Mouse (Mus musculus) lung, embryonic 16.5 days (tissue): ENCODE results near the gene Lats1. TPM values are rescaled to one million over a fixed set of nuclear protein-coding genes. Genes with fewer than 3 reads are reported as not detected.
"Not testable (repeated sequence)": the region's sequence is repeated elsewhere in the genome, so short reads cannot be mapped to it uniquely, and the experiment has no call there.

Experiments
- ATAC-seq: fragments of 200-750 bp; cut with Nextera tagmentation; 2 replicates; pipeline ENCODE4 v1.8.0; 2017; ENCODE audit warnings: low read depth, mild to moderate bottlenecking, moderate library complexity
- H3K27ac ChIP-seq: fragments of 300-500 bp; sonication (generic); 2 replicates; pipeline ENCODE4 v1.5.1; 2014; ENCODE audit warnings: mild to moderate bottlenecking, control low read depth, low read length
- H3K27me3 ChIP-seq: fragments of 300-500 bp; sonication (generic); 2 replicates; pipeline ENCODE4 v1.6.1; 2014; ENCODE audit warnings: low read depth, low read length, mixed read lengths; ENCODE audit not compliant: control insufficient read depth, insufficient read depth
- H3K36me3 ChIP-seq: fragments of 300-500 bp; sonication (generic); 2 replicates; pipeline ENCODE4 v1.6.1; 2014; ENCODE audit warnings: low read length; ENCODE audit not compliant: control insufficient read depth, insufficient read depth
- H3K4me1 ChIP-seq: fragments of 300-500 bp; sonication (generic); replicated peaks from 2 replicates; pipeline ENCODE4 v1.6.1; 2014; ENCODE audit warnings: low read length, mixed read lengths; ENCODE audit not compliant: control insufficient read depth, insufficient read depth
- H3K4me2 ChIP-seq: fragments of 300-500 bp; sonication (generic); 2 replicates; pipeline ENCODE4 v1.6.1; 2014; ENCODE audit warnings: low read depth, low read length, control low read depth
- H3K4me3 ChIP-seq: fragments of 300-500 bp; sonication (generic); 2 replicates; pipeline ENCODE4 v1.5.1; 2014; ENCODE audit warnings: mild to moderate bottlenecking, low read length, control low read depth
- H3K9ac ChIP-seq: fragments of 300-500 bp; sonication (generic); 2 replicates; pipeline ENCODE4 v1.6.1; 2014; ENCODE audit warnings: low read length, control low read depth
- H3K9me3 ChIP-seq: fragments of 300-500 bp; sonication (generic); 2 replicates; pipeline ENCODE4 v1.6.1; 2016; ENCODE audit warnings: low read length; ENCODE audit not compliant: control insufficient read depth
- WGBS: fragments of 180-500 bp; shearing (Covaris S2); extraction: QIAGEN DNeasy Blood & Tissue Kit; methylation state at CpG from one replicate; pipeline ENCODE4 v1.1.7; 2014; 5-methylcytosine and 5-hydroxymethylcytosine counted together
- polyA plus RNA-seq: library from polyadenylated mRNA; unstranded; fragments of >200 nt; fragmentation: Nextera tagmentation; extraction: Ambion mirVana; gene quantifications from 2 replicates; pipeline ENCODE4 v1.2.1, GENCODE M21; 2015

Gene Lats1
- polyA plus RNA-seq, 1 experiment from 2014 or later, result 8.0 TPM

DNA sequence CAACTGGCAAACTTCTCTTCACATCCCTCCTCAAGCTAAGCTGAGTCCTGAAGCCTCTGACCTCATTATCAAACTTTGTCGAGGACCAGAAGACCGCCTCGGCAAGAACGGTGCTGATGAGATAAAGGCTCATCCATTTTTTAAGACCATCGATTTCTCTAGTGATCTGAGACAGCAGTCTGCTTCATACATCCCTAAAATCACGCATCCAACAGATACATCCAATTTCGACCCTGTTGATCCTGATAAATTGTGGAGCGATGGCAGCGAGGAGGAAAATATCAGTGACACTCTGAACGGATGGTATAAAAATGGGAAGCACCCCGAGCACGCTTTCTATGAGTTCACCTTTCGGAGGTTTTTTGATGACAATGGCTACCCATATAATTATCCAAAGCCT, 31.5 kb downstream of the Lats1 start:
- ATAC-seq, result no peak
- Histone ChIP-seq H3K9ac (no peak overlapping the region), H3K9me3 (no peaks in the 10 kb centered on the region), H3K27me3 (no peaks in the 10 kb centered on the region), H3K27ac (no peak overlapping the region), H3K4me3 (no peak overlapping the region), H3K36me3 (peaks cover 29% of the 10 kb centered on the region), H3K4me2 (no peak overlapping the region), H3K4me1 (no peaks in the 10 kb centered on the region)
- 89% methylated on average over 13 of the region's 13 CpGs for WGBS

DNA sequence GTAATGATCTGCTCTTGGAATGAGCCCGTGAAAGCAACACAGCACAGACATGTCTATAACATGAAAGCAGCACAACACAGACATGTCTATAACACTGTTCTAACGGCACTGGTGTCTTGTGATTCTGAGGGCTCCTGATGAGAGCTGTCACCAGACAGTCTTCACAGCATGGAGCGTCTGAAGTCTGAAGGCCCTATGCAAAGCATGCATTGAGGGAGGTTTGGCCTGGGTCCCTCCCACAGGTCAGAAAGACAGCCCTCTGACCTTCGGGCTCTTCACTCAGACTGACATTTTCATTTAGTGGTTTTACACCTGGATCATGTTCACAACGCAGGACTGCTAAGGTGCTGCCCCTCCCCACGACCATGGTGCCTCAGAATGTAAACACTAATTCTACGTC, 34.0 kb downstream of the Lats1 start:
- no peaks in the 10 kb centered on the region for H3K4me1 ChIP-seq
- no peak overlapping the region for H3K4me3 ChIP-seq
- H3K9me3 ChIP-seq, result no peaks in the 10 kb centered on the region
- H3K9ac ChIP-seq, result no peak overlapping the region
- ATAC-seq, result no peak
- H3K4me2 ChIP-seq, result no peak overlapping the region
- WGBS, result 69% methylated on average over 7 of the region's 7 CpGs
- H3K36me3 ChIP-seq, result peaks cover 19% of the 10 kb centered on the region
- no peak overlapping the region for H3K27ac ChIP-seq
- no peaks in the 10 kb centered on the region for H3K27me3 ChIP-seq

DNA sequence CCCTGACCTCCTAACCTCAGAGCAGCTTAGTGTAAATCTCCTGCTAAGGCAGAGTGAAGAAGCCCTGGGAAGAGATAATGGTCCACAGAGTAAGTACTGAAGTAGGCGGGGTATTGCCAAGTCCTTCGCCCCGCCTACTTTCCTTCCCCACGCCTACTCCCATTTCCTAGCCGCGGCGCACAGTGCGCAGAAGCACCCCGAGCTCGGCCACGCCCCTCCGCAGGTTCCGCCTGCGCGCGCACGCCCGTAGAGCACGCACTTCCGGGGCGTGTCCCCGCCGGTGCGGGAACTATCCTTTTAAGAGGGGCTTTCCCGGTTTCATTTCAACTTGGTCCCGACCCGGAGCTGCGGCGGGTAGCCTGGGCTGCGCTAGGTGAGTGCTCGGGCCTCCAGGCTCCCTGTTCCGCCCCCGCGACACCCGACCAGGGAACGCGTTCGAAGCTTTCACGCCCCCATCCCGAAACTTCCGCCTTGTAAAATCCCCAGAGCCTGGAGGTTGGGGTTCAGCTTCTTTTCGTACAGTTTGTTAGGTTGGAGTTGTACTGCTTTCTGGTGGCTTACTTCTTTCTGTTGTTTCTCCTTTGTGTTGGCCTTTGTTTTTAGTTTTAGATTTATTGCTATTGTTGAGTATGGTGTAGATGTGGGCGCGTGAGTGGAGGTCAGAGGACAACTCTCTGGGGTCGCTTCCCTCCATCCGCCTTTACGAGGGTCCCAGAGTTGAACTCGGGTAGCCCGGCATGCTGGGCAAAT, 44.9 kb downstream of the Lats1 start, which contains the start of gene Katna1:
TSS of gene Katna1 (plus strand) at position 250 of the 750 bp plus-strand sequence.
- peak within 1 kb of the TSS; percentile 77 for H3K4me2 ChIP-seq
- WGBS, result under 1% methylated on average over 49 of the region's 49 CpGs
- ATAC-seq, result peak; percentile 99

DNA sequence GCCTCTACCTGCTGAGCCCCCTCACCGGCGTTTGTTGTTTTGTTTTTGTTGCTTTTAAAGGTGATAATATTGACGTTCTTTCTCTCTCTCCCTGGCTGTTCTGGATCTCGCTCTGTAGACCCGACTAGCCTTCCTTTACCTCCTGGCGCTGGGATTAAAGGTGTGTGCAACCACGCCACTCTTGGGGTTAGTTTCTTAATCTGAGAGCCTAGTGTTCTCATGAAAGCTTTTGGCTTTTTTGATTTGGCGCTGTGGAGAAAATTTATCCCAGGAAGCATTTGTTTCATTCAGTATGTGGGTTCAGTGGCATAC, 45.4 kb downstream of the Lats1 start:
- Histone ChIP-seq H3K27ac (no peak overlapping the region; the same call in 1 of the 2 replicates), H3K9ac (peak overlapping the region; percentile 72), H3K4me2 (peak overlapping the region; percentile 77), H3K27me3 (no peaks in the 10 kb centered on the region), H3K4me3 (peak overlapping the region; percentile 68), H3K9me3 (no peaks in the 10 kb centered on the region), H3K36me3 (no peaks in the 10 kb centered on the region), H3K4me1 (peaks cover 2% of the 10 kb centered on the region; the same call in 1 of the 2 replicates)
- WGBS, result 0% methylated on average over 8 of the region's 8 CpGs
- no peak for ATAC-seq

More for the DNA sequence above, 44.9 kb downstream of the Lats1 start, which contains the start of gene Katna1:
- Histone ChIP-seq H3K9me3 (no peaks in the 10 kb centered on the region), H3K36me3 (no peaks in the 10 kb centered on the region), H3K9ac (peak within 1 kb of the TSS; percentile 72), H3K4me1 (peaks cover 2% of the 10 kb centered on the region; the same call in 1 of the 2 replicates), H3K27me3 (no peaks in the 10 kb centered on the region), H3K27ac (peak within 1 kb of the TSS; percentile 31), H3K4me3 (peak within 1 kb of the TSS; percentile 68)

DNA sequence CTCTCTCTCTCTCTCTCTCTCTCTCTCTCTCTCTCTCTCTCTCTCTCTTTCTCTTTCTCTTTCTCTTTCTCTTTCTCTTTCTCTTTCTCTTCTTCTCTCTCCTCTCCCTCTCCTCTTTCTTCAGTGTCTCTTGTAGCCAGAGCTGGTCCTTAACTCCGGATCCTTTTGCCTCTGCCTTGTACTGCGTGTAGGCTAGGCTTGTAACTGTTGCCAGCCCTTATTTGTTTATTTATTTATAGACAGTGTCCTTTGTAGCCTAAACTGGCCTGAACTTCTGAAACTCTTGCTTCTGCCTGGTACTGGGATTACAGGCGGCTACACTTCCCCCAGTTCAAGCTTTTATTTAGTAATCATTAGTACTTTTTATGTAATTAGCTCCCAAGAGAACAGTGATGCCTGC, 46.0 kb downstream of the Lats1 start:
- H3K9ac ChIP-seq, result peak overlapping the region; percentile 50; the same call in 1 of the 2 replicates
- peaks cover 2% of the 10 kb centered on the region; the same call in 1 of the 2 replicates for H3K4me1 ChIP-seq
- peak overlapping the region; percentile 68 for H3K4me3 ChIP-seq
- H3K4me2 ChIP-seq, result peak overlapping the region; percentile 77
- no peak overlapping the region for H3K27ac ChIP-seq
- no peaks in the 10 kb centered on the region for H3K27me3 ChIP-seq
- no peak for ATAC-seq
- no peaks in the 10 kb centered on the region for H3K36me3 ChIP-seq
- no peaks in the 10 kb centered on the region for H3K9me3 ChIP-seq
- 15% methylated on average over 3 of the region's 3 CpGs for WGBS

DNA sequence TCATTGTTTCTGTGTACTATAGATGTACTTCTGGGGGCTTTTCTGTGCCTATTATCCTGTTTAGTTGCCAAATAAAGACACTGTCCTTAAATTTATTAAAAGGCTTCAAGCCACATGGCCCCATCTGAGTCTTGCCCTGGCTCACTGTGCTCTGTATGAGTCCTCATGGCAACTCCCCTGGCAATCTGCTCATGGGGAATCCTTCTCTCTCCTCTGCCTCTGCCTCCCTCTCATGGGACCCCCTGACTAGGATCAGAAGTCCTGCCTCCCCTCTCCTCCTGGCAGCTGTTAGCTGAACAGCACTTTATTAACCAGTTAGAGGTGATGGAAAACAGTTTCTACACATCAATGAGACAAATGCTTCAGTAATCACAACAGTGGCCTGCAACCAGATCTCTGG, 50.6 kb downstream of the Lats1 start:
- Histone ChIP-seq H3K27me3 (no peaks in the 10 kb centered on the region), H3K9me3 (no peaks in the 10 kb centered on the region), H3K4me1 (peaks cover 3% of the 10 kb centered on the region; the same call in 1 of the 2 replicates), H3K4me2 (no peak overlapping the region), H3K27ac (no peak overlapping the region), H3K4me3 (no peak overlapping the region), H3K9ac (no peak overlapping the region), H3K36me3 (no peaks in the 10 kb centered on the region)
- ATAC-seq, result no peak

DNA sequence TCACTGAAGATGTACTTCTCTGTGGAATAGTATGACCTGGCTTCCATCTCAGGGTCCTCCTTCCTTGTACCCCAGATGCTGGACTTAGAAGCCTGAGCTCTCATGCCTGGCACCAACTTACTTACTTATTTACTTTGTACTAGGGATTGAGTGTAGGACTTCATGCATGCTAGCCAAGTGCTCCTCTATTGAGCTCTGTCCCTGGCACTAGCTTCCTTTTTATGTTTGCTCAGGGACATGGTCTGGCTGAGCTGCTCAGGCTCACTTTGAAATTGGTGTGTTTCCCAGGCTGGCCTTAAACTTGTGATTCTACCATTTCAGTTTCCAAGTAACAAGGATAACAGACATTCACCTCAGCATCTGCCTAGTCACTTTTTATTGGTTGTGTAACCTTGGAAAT, 56.1 kb downstream of the Lats1 start:
- no peak overlapping the region for H3K4me3 ChIP-seq
- H3K4me2 ChIP-seq, result no peak overlapping the region
- no peak overlapping the region for H3K27ac ChIP-seq
- no peaks in the 10 kb centered on the region for H3K9me3 ChIP-seq
- H3K27me3 ChIP-seq, result no peaks in the 10 kb centered on the region
- ATAC-seq, result peak; percentile 71; the same call in 1 of the 2 replicates
- H3K4me1 ChIP-seq, result peaks cover 8% of the 10 kb centered on the region; the same call in 1 of the 2 replicates
- H3K36me3 ChIP-seq, result peaks cover 3% of the 10 kb centered on the region; the same call in 1 of the 2 replicates
- H3K9ac ChIP-seq, result no peak overlapping the region

DNA sequence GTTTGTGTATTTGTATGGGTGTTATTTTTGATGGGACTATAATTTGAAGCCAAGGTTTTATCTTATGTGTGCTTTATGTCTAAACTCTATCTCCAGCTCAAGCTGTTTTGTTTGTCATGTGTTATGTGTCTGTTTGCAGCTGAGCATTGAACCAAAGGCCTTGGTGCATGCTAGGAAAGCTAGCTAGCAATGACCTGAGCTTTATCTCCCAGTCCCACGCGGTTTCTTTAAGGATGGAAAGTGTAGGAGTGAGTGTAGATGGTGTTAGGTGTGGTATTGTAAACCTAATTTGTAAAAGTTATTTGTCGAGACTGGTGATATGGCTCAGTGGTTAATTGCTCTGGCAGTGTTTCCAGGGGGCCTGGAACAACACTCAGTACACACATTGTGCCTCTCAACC, 56.9 kb downstream of the Lats1 start:
- Histone ChIP-seq H3K9me3 (no peaks in the 10 kb centered on the region), H3K4me1 (peaks cover 8% of the 10 kb centered on the region; the same call in 1 of the 2 replicates), H3K27ac (no peak overlapping the region), H3K4me2 (no peak overlapping the region), H3K4me3 (no peak overlapping the region), H3K9ac (no peak overlapping the region), H3K36me3 (peaks cover 5% of the 10 kb centered on the region), H3K27me3 (no peaks in the 10 kb centered on the region)
- WGBS, result 72% methylated on average over 3 of the region's 3 CpGs
- no peak for ATAC-seq

DNA sequence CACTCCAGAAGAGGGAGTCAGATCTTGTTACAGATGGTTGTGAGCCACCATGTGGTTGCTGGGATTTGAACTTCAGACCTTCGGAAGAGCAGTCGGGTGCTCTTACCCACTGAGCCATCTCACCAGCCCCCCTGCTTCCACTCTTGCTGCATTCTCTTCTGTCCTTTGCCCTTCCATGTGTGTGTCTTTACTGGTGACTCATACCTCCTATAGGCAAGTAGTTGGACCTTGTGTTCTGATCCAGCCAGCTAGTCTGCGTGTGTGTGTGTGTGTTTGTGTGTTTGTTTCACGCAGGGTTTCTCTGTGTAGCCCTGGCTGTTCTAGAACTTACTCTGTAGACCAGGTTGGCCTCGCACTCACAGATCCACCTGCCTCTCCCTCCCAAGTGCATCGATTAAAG, 64.5 kb downstream of the Lats1 start:
- WGBS, result 95% methylated on average over 6 of the region's 6 CpGs
- not testable (repeated sequence) for H3K27ac ChIP-seq, ATAC-seq, H3K4me1 ChIP-seq, H3K4me2 ChIP-seq, H3K27me3 ChIP-seq, H3K9me3 ChIP-seq, H3K9ac ChIP-seq, H3K4me3 ChIP-seq
- H3K36me3 ChIP-seq, result peaks cover 22% of the 10 kb centered on the region
